Mouse (Mus musculus): ENCODE data around the gene Lyst. TPM values are rescaled to one million over a fixed set of nuclear protein-coding genes. Genes with fewer than 3 reads are reported as not detected.

The Lyst gene
- total and polyA plus RNA-seq, 3 experiments: 2.0 to 6.8 (median 6.7) TPM

GRCm38 (mm10) chr13:13569603-13570002 lies 20.6 kb upstream of the Lyst start:
- intact Hi-C loops (cut with DNase I): no loop called here

GRCm38 (mm10) chr13:13572060-13572835 lies 17.9 kb upstream of the Lyst start:
- H3K27me3 ChIP-seq (ENCODE audit: control insufficient read depth, insufficient read depth, low read length): no peaks in the 10 kb centered on the region
- TF ChIP-seq POLR2A (IDR thresholded peaks at IDR 0.05; ENCODE audit: insufficient read depth, low read depth, low read length): no peak
- no peak for TF ChIP-seq EP300 (IDR thresholded peaks at IDR 0.05; ENCODE audit: insufficient read depth, low read depth, low read length)
- TF ChIP-seq CTCF (IDR thresholded peaks at IDR 0.05): no peak
- no peak overlapping the region for H3K4me3 ChIP-seq
- intact Hi-C loops (cut with DNase I): no loop called here
- no peak overlapping the region for H3K27ac ChIP-seq
- no peak overlapping the region for H3K9ac ChIP-seq (ENCODE audit: low read depth, low read length)
- WGBS: 83% methylated on average over 10 of the region's 10 CpGs
- H3K79me2 ChIP-seq (replicated peaks; ENCODE audit: control insufficient read depth, insufficient read depth, low read length): no peaks in the 10 kb centered on the region
- H3K36me3 ChIP-seq (ENCODE audit: control insufficient read depth, insufficient read depth, low read length): no peaks in the 10 kb centered on the region
- DNase-seq: no peak
- peaks cover 11% of the 10 kb centered on the region for H3K4me1 ChIP-seq (ENCODE audit: control insufficient read depth, insufficient read depth, low read length)

More at GRCm38 (mm10) chr13:13569603-13570002, 20.6 kb upstream of the Lyst start:
- no peaks in the 10 kb centered on the region for H3K27me3 ChIP-seq (ENCODE audit: control insufficient read depth, insufficient read depth, low read length)
- H3K36me3 ChIP-seq (ENCODE audit: control insufficient read depth, insufficient read depth, low read length): no peaks in the 10 kb centered on the region
- peak in 1 of 2 experiments; percentile 22 for DNase-seq
- H3K4me1 ChIP-seq (ENCODE audit: control insufficient read depth, insufficient read depth, low read length): peaks cover 6% of the 10 kb centered on the region
- TF ChIP-seq EP300 (IDR thresholded peaks at IDR 0.05; ENCODE audit: insufficient read depth, low read depth, low read length) (no peak), POLR2A (IDR thresholded peaks at IDR 0.05; ENCODE audit: insufficient read depth, low read depth, low read length) (no peak), CTCF (IDR thresholded peaks at IDR 0.05) (no peak)
- no peak overlapping the region for H3K9ac ChIP-seq (ENCODE audit: low read depth, low read length)
- no peaks in the 10 kb centered on the region for H3K79me2 ChIP-seq (replicated peaks; ENCODE audit: control insufficient read depth, insufficient read depth, low read length)
- no peak overlapping the region for H3K27ac ChIP-seq
- H3K4me3 ChIP-seq: no peak overlapping the region

GRCm38 (mm10) chr13:13572941-13573340 lies 17.3 kb upstream of the Lyst start:
- no peak overlapping the region for H3K9ac ChIP-seq (ENCODE audit: low read depth, low read length)
- 79% methylated on average over 2 of the region's 2 CpGs for WGBS
- no peak overlapping the region for H3K27ac ChIP-seq
- H3K27me3 ChIP-seq (ENCODE audit: control insufficient read depth, insufficient read depth, low read length): no peaks in the 10 kb centered on the region
- no peaks in the 10 kb centered on the region for H3K79me2 ChIP-seq (replicated peaks; ENCODE audit: control insufficient read depth, insufficient read depth, low read length)
- TF ChIP-seq EP300 (IDR thresholded peaks at IDR 0.05; ENCODE audit: insufficient read depth, low read depth, low read length) (no peak), CTCF (IDR thresholded peaks at IDR 0.05) (no peak), POLR2A (IDR thresholded peaks at IDR 0.05; ENCODE audit: insufficient read depth, low read depth, low read length) (no peak)
- intact Hi-C loops (cut with DNase I): no loop called here
- H3K36me3 ChIP-seq (ENCODE audit: control insufficient read depth, insufficient read depth, low read length): no peaks in the 10 kb centered on the region
- no peak overlapping the region for H3K4me3 ChIP-seq
- peaks cover 11% of the 10 kb centered on the region for H3K4me1 ChIP-seq (ENCODE audit: control insufficient read depth, insufficient read depth, low read length)
- no peak for DNase-seq

- Histone ChIP-seq H3K79me2 (replicated peaks; ENCODE audit: control insufficient read depth, insufficient read depth, low read length) (no peaks in the 10 kb centered on the region), H3K27ac (peak overlapping the region; percentile 50), H3K36me3 (ENCODE audit: control insufficient read depth, insufficient read depth, low read length) (no peaks in the 10 kb centered on the region), H3K9ac (ENCODE audit: low read depth, low read length) (no peak overlapping the region), H3K27me3 (ENCODE audit: control insufficient read depth, insufficient read depth, low read length) (no peaks in the 10 kb centered on the region), H3K4me1 (ENCODE audit: control insufficient read depth, insufficient read depth, low read length) (peaks cover 11% of the 10 kb centered on the region), H3K4me3 (no peak overlapping the region)
- peak; percentile 83 to 85 for DNase-seq
- TF ChIP-seq CTCF (IDR thresholded peaks at IDR 0.05) (no peak), EP300 (IDR thresholded peaks at IDR 0.05; ENCODE audit: insufficient read depth, low read depth, low read length) (0 out of 2 replicates have a peak, but pooled peaks have one; percentile 38)
- 27% methylated on average over 5 of the region's 5 CpGs for WGBS
- intact Hi-C loops (cut with DNase I): no loop called here
These were observed 16.5 kb upstream of the Lyst start for GRCm38 (mm10) chr13:13573572-13574257.

GRCm38 (mm10) chr13:13574258-13574870 lies 15.8 kb upstream of the Lyst start:
- H3K4me1 ChIP-seq (ENCODE audit: control insufficient read depth, insufficient read depth, low read length): peaks cover 11% of the 10 kb centered on the region
- no peaks in the 10 kb centered on the region for H3K79me2 ChIP-seq (replicated peaks; ENCODE audit: control insufficient read depth, insufficient read depth, low read length)
- H3K27ac ChIP-seq: no peak overlapping the region
- H3K27me3 ChIP-seq (ENCODE audit: control insufficient read depth, insufficient read depth, low read length): no peaks in the 10 kb centered on the region
- intact Hi-C loops (cut with DNase I): no loop called here
- DNase-seq: no peak
- H3K36me3 ChIP-seq (ENCODE audit: control insufficient read depth, insufficient read depth, low read length): no peaks in the 10 kb centered on the region
- no peak for TF ChIP-seq EP300 (IDR thresholded peaks at IDR 0.05; ENCODE audit: insufficient read depth, low read depth, low read length)
- no peak for TF ChIP-seq CTCF (IDR thresholded peaks at IDR 0.05)
- no peak for TF ChIP-seq POLR2A (IDR thresholded peaks at IDR 0.05; ENCODE audit: insufficient read depth, low read depth, low read length)
- H3K4me3 ChIP-seq: no peak overlapping the region
- WGBS: 89% methylated on average over 8 of the region's 8 CpGs
- H3K9ac ChIP-seq (ENCODE audit: low read depth, low read length): no peak overlapping the region

All from heart, adult 2 months (tissue).